ENCODE assay signal across 8 mouse cellular contexts in the genomic region with DNA sequence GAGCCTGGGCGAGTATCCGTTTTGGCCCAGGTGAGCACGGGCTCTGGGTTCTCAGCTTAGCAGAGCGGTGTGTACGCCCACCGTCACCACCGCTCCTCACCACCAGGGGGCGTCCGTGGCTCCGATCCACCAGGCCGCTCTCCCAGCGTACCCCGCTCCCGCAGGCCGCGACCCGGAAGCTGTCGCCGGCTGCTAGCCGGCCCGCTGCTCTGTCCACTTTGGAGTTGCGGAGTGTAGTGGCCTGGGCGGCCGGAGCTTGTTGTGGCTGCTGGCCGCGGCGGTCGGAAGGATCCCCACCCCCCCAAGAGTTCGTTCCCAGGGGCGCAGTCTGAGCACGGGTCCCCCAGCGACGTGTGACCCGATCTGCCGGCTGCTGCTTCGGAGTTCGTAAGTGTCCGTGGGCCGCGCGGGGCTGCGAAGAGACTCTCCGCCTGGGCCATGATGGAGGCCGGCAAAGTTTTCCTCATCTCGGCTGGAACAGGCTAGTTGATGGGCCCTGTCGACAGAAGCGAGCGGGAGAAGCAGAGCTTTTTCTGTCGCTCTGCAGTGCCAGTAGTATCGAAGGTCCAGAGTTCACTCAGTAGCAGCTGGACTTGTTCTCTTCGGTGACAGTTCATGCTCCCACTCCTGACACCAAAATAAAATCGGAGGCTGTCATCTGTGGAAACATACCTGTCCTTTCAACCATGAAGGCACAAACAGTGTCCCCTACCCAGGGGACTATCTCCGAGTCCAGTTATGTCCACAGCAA. TPM values are rescaled to one million over a fixed set of nuclear protein-coding genes. Genes with fewer than 3 reads are reported as not detected.
DNase-seq lines count a peak whose midpoint lies in the region; ATAC-seq lines count a peak whose summit lies in the region.

A gene (plus strand): TSS at position 227 of the 751 bp plus-strand sequence.

- H3K4me1 ChIP-seq in forebrain, embryonic 11.5 days (replicated peaks; ENCODE audit: control insufficient read depth, insufficient read depth, low read length): peaks cover 7% of the 10 kb centered on the region
- peaks cover 29% of the 10 kb centered on the region for H3K4me1 ChIP-seq in heart, embryonic 16.5 days (ENCODE audit: control insufficient read depth, insufficient read depth, low read length)
- H3K4me1 ChIP-seq in liver, embryonic 15.5 days (replicated peaks): peaks cover 27% of the 10 kb centered on the region
- H3K4me1 ChIP-seq in neural tube, embryonic 12.5 days: peaks cover 37% of the 10 kb centered on the region

- H3K9me3 ChIP-seq in forebrain, embryonic 11.5 days (ENCODE audit: control insufficient read depth, low read length): no peaks in the 10 kb centered on the region
- no peaks in the 10 kb centered on the region for H3K9me3 ChIP-seq in heart, embryonic 16.5 days (replicated peaks; ENCODE audit: control insufficient read depth, low read length)
- no peaks in the 10 kb centered on the region for H3K9me3 ChIP-seq in liver, embryonic 15.5 days (replicated peaks)
- no peaks in the 10 kb centered on the region for H3K9me3 ChIP-seq in neural tube, embryonic 12.5 days

- H3K27me3 ChIP-seq in forebrain, embryonic 11.5 days (ENCODE audit: control insufficient read depth, insufficient read depth, low read length): no peaks in the 10 kb centered on the region
- no peaks in the 10 kb centered on the region for H3K27me3 ChIP-seq in heart, embryonic 16.5 days (ENCODE audit: control insufficient read depth, insufficient read depth, low read length)
- no peaks in the 10 kb centered on the region for H3K27me3 ChIP-seq in liver, embryonic 15.5 days
- H3K27me3 ChIP-seq in neural tube, embryonic 12.5 days (replicated peaks): no peaks in the 10 kb centered on the region

- H3K9ac ChIP-seq in forebrain, embryonic 11.5 days (ENCODE audit: low read length): peak within 1 kb of the TSS; percentile 79
- H3K9ac ChIP-seq in heart, embryonic 16.5 days (ENCODE audit: low read length): peak within 1 kb of the TSS; percentile 94
- peak within 1 kb of the TSS; percentile 84 for H3K9ac ChIP-seq in liver, embryonic 15.5 days
- H3K9ac ChIP-seq in neural tube, embryonic 12.5 days: peak within 1 kb of the TSS; percentile 83

- H3K4me2 ChIP-seq in forebrain, embryonic 11.5 days (ENCODE audit: low read depth, low read length, severe bottlenecking): peak within 1 kb of the TSS; percentile 78
- peak within 1 kb of the TSS; percentile 85 for H3K4me2 ChIP-seq in heart, embryonic 16.5 days (ENCODE audit: low read depth, low read length)
- peak within 1 kb of the TSS; percentile 77 for H3K4me2 ChIP-seq in liver, embryonic 15.5 days
- H3K4me2 ChIP-seq in neural tube, embryonic 12.5 days (replicated peaks): peak within 1 kb of the TSS; percentile 72

- no peaks in the 10 kb centered on the region for H3K36me3 ChIP-seq in forebrain, embryonic 11.5 days (ENCODE audit: control insufficient read depth, insufficient read depth, low read length)
- H3K36me3 ChIP-seq in heart, embryonic 16.5 days (ENCODE audit: control insufficient read depth, insufficient read depth): peaks cover 1% of the 10 kb centered on the region
- no peaks in the 10 kb centered on the region for H3K36me3 ChIP-seq in liver, embryonic 15.5 days (replicated peaks)
- peaks cover under 1% of the 10 kb centered on the region for H3K36me3 ChIP-seq in neural tube, embryonic 12.5 days

- H3K27ac ChIP-seq in forebrain, embryonic 11.5 days (ENCODE audit: low read depth, low read length): no peak within 1 kb of the TSS
- peak within 1 kb of the TSS; percentile 50; the same call in 1 of the 2 replicates for H3K27ac ChIP-seq in heart, embryonic 16.5 days (ENCODE audit: low read length)
- H3K27ac ChIP-seq in liver, embryonic 15.5 days (replicated peaks): no peak within 1 kb of the TSS
- H3K27ac ChIP-seq in neural tube, embryonic 12.5 days: no peak within 1 kb of the TSS

- DNase-seq in CD8-positive naive resting alpha-beta T cell, adult 2 months (ENCODE audit: low read depth in 2 of 2, low spot score in 2 of 2): peak; percentile 90 to 93
- DNase-seq in c-Kit-positive CD71-negative TER-119-negative erythroid progenitor cells, embryonic 14.5 days (ENCODE audit: low read depth): peak; percentile 63
- peak; percentile 97 for DNase-seq in forebrain, embryonic 11.5 days (ENCODE audit: low spot score)
- peak; percentile 94 to 98 for DNase-seq in kidney, postnatal 36 days
- peak; percentile 62 for DNase-seq in telencephalon, adult 2 months (ENCODE audit: low read depth, low spot score)

- WGBS in forebrain, embryonic 11.5 days: 3% methylated on average over 53 of the region's 53 CpGs
- WGBS in heart, embryonic 16.5 days: 3% methylated on average over 53 of the region's 53 CpGs
- 3% methylated on average over 53 of the region's 53 CpGs for WGBS in liver, embryonic 15.5 days (ENCODE audit: insufficient replicate concordance)
- 3% methylated on average over 53 of the region's 53 CpGs for WGBS in neural tube, embryonic 12.5 days

- peak; percentile 97 for ATAC-seq in forebrain, embryonic 11.5 days (replicated peaks; ENCODE audit: low FRiP score)
- peak; percentile 91 for ATAC-seq in heart, embryonic 16.5 days (replicated peaks; ENCODE audit: extremely low read depth, insufficient read depth, low FRiP score)
- ATAC-seq in liver, embryonic 15.5 days (ENCODE audit: insufficient read depth): peak; percentile 91
- ATAC-seq in neural tube, embryonic 12.5 days (ENCODE audit: low FRiP score, low read depth): peak; percentile 97

- peak within 1 kb of the TSS; percentile 75 for H3K4me3 ChIP-seq in forebrain, embryonic 11.5 days (ENCODE audit: low read depth, low read length)
- peak within 1 kb of the TSS; percentile 90 for H3K4me3 ChIP-seq in heart, embryonic 16.5 days (ENCODE audit: low read length)
- H3K4me3 ChIP-seq in liver, embryonic 15.5 days (replicated peaks): peak within 1 kb of the TSS; percentile 82
- H3K4me3 ChIP-seq in neural tube, embryonic 12.5 days: peak within 1 kb of the TSS; percentile 83

RNA-seq across cellular contexts. Expression of the gene that starts here (rescaled TPM):
- polyA plus RNA-seq in forebrain, embryonic 11.5 days (2014; fragmentation: Nextera tagmentation; extraction: Ambion mirVana): 25.4 and 25.9 TPM in 2 replicates
- polyA plus RNA-seq in heart, embryonic 16.5 days (2015; fragmentation: Nextera tagmentation; extraction: Ambion mirVana): 13.6 and 14.4 TPM in 2 replicates
- polyA plus RNA-seq in liver, embryonic 15.5 days (2015; fragmentation: Nextera tagmentation; extraction: Ambion mirVana): 4.2 and 4.3 TPM in 2 replicates
- polyA plus RNA-seq in neural tube, embryonic 12.5 days (2016; fragmentation: Nextera tagmentation; extraction: Ambion mirVana): 25.6 and 27.0 TPM in 2 replicates
